Mouse (Mus musculus) thymus, postnatal 36 days (tissue): Measurements from ENCODE around the gene Setd1a.
A peak's percentile ranks its signal among the peaks of the same experiment; 100 is the strongest.
"Not testable (repeated sequence)": the region's sequence is repeated elsewhere in the genome, so short reads cannot be mapped to it uniquely, and the experiment has no call there.

ENCODE experiments used
- DNase-seq, 2 experiments: peaks; one replicate each; pipeline ENCODE4 v3.0.0; 2022; ENCODE audit warnings: mixed read lengths in 2 of 2

Setd1a gene

DNA sequence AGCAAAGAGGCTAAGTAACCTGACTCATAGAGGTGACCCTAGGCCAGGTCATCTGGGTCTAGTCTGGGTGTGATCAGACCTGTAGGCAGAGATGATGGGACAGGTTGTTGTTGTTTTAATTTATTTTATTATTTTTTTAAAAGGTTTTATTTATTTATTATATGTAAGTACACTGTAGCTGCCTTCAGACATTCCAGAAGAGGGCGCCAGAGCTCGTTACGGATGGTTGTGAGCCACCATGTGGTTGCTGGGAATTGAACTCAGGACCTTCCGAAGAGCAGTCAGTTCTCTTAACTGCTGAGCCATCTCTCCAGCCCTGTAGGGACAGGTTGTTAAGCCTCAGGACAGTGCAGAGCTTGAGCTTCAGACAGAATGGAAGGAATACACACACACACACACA is 61.4 kb downstream of the Setd1a start:
- DNase-seq: not testable (repeated sequence)

DNA sequence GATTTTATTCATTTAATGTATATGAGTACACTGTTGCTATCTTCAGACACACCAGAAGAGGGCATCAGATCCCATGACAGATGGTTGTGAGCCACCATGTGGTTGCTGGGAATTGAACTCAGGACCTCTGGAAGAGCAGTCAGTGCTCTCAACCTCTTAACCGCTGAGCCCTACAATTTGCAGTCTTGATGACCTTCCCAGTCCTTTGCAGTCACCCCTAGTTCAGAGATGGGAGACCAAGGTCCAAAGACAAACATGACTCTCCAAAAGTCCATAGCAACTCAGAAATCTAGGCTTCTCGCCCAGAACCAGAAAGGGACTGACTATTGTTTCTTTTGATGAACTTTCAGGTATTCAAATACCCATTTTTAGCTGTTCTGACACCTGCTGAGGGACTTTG is 63.6 kb downstream of the Setd1a start:
- not testable (repeated sequence) for DNase-seq

DNA sequence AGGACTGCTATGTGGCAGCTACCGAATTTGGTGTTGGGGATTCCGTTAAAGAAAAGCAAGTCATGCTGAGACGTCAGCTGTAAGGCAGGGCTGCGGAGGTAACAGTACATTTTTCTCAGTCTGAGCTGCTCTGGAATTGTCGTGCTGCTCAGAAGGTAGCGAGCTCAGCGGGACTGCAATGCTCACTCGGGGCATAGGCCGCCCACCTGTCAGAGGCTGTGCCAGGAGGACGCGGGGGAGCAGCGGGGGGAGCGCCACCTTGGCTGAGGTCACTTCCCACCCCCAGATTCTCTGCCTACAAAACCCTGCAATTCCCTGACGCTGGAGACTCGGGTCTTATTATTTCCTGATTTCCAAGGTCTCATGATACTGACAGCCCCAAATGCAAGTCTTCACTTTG is 64.4 kb downstream of the Setd1a start:
- DNase-seq: peak; percentile 74 to 82

DNA sequence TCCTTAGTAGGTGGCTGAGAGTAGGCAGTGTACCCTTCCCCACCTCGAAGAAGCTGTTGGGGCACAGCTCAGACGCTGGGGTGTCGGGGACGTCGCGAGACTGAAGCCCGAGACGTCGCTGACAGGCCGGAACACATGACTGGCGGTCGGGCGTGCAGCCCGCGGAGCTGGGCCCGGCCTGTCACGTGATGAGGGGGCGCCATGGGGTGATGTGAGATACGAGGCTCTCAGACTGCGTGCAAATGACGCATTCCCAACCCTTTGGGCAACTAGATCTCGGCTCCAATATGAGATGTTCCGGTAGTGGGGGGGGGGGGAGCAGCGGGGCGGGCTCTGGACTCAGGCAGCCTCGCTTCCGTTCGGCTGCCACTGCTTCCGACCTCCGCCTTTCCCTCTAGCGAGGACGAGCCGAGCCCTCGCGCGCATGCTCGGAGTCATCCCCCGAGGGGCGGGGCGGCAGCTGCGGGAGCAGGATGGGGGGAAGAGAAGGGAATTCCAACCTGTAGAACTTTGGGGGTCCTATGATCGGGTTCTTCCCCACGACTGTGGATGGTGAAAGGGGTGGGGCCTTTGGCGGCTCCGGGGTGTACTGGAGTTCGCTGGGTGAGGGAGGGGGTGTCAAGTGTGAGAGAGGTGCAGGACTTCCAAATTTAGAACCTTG is 65.0 kb downstream of the Setd1a start:
- peak; percentile 91 to 94 for DNase-seq

DNA sequence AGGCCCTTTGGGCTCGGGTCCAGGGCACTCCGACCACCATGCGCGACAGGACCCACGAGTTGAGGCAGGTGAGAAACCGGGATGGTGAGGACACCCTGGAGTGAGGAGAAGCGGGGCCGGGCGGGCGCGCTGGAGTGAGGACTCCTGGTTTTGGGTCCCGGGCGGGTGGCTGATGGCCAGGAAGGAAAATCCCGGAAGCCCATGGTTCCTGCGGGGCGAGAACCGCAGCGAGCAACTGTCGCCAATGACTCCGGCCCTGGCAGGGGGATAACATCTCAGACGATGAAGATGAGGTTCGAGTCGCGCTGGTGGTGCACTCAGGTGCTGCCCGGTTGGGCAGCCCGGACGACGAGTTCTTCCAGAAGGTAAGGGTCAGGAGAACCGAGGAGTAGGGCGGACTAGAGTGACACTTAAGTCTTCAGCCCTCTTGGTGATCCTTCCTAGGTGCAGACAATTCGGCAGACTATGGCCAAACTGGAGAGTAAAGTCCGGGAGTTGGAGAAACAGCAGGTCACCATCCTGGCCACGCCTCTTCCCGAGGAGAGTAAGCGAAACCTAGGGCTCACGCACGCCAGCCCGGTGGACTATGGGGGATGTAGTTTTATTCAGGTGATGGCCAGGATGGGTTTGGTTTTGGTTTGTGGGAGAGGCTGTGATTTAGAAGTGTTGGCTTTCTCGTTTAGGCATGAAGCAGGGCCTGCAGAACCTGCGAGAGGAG is 65.7 kb downstream of the Setd1a start:
- peak; percentile 74 to 80 for DNase-seq
